Mouse (Mus musculus) CH12.LX (cell line): ENCODE data around the gene Fundc2. TPM values are rescaled to one million over a fixed set of nuclear protein-coding genes. Genes with fewer than 3 reads are reported as not detected.

Experiments used
- polyA plus RNA-seq: library from polyadenylated mRNA; unstranded; fragments of >175 nt; gene quantifications from 2 replicates; pipeline ENCODE4 v1.2.1, GENCODE M21; 2012; ENCODE audit warnings: low read depth; ENCODE audit not compliant: insufficient read length
- total RNA-seq, 2 experiments: library from RNA; depleted of rRNA; stranded (reverse); fragments of 300-350 nt in 1 of 2; fragments of >200 nt in 1 of 2; gene quantifications; 2 replicates each; pipeline ENCODE4 v1.2.3; 2012 to 2014

The Fundc2 gene
- total and polyA plus RNA-seq, 3 experiments: 13.3 to 42.9 (median 27.4) TPM

Other genes with a start within 250 kb of the Fundc2 start
- gene Smim9, start 218.6 kb upstream of the Fundc2 start, total RNA-seq (2012; rRNA removed): not detected in 2 replicates
- gene Smim9, start 218.6 kb upstream of the Fundc2 start, total RNA-seq (2014; rRNA removed): not detected in 2 replicates
- gene Smim9, start 218.6 kb upstream of the Fundc2 start, polyA plus RNA-seq: not detected in 2 replicates
- 1.6 and 2.8 TPM in 2 replicates for gene F8, start 216 bp downstream of the Fundc2 start, total RNA-seq (2012; rRNA removed)
- 2.6 and 4.1 TPM in 2 replicates for gene F8, start 216 bp downstream of the Fundc2 start, total RNA-seq (2014; rRNA removed)
- gene F8, start 216 bp downstream of the Fundc2 start, polyA plus RNA-seq: 0.76 and 1.2 TPM in 2 replicates
- gene Cmc4, start 34.2 kb downstream of the Fundc2 start, total RNA-seq (2012; rRNA removed): 4.5 and 5.4 TPM in 2 replicates
- 11.2 and 11.9 TPM in 2 replicates for gene Cmc4, start 34.2 kb downstream of the Fundc2 start, total RNA-seq (2014; rRNA removed)
- 8.2 and 8.8 TPM in 2 replicates for gene Cmc4, start 34.2 kb downstream of the Fundc2 start, polyA plus RNA-seq
- gene Mtcp1, start 34.2 kb downstream of the Fundc2 start, total RNA-seq (2012; rRNA removed): 4.5 and 4.6 TPM in 2 replicates
- gene Mtcp1, start 34.2 kb downstream of the Fundc2 start, total RNA-seq (2014; rRNA removed): 6.7 and 8.8 TPM in 2 replicates
- 7.3 and 7.4 TPM in 2 replicates for gene Mtcp1, start 34.2 kb downstream of the Fundc2 start, polyA plus RNA-seq
- 22.9 and 26.0 TPM in 2 replicates for gene Brcc3, start 34.2 kb downstream of the Fundc2 start, total RNA-seq (2012; rRNA removed)
- 45.5 and 45.9 TPM in 2 replicates for gene Brcc3, start 34.2 kb downstream of the Fundc2 start, total RNA-seq (2014; rRNA removed)
- gene Brcc3, start 34.2 kb downstream of the Fundc2 start, polyA plus RNA-seq: 68.0 and 68.2 TPM in 2 replicates
- 61.9 and 74.5 TPM in 2 replicates for gene Vbp1, start 131.9 kb downstream of the Fundc2 start, total RNA-seq (2012; rRNA removed)
- 244 and 293 TPM in 2 replicates for gene Vbp1, start 131.9 kb downstream of the Fundc2 start, total RNA-seq (2014; rRNA removed)
- 94.9 and 101 TPM in 2 replicates for gene Vbp1, start 131.9 kb downstream of the Fundc2 start, polyA plus RNA-seq
- gene Rab39b, start 195.8 kb downstream of the Fundc2 start, total RNA-seq (2012; rRNA removed): not detected in 2 replicates
- gene Rab39b, start 195.8 kb downstream of the Fundc2 start, total RNA-seq (2014; rRNA removed): not detected in 2 replicates
- gene Rab39b, start 195.8 kb downstream of the Fundc2 start, polyA plus RNA-seq: not detected in 2 replicates